Mouse (Mus musculus) liver, postnatal 0 days (tissue): ENCODE results near the gene Rplp0. TPM values are rescaled to one million over a fixed set of nuclear protein-coding genes. Genes with fewer than 3 reads are reported as not detected.

Source experiments
- ATAC-seq: fragments of 200-750 bp; cut with Nextera tagmentation; 2 replicates; pipeline ENCODE4 v1.8.0; 2017; ENCODE audit warnings: mild to moderate bottlenecking, moderate library complexity
- DNase-seq: peaks from one replicate; pipeline ENCODE4 v3.0.0-alpha.2; 2016
- H3K27ac ChIP-seq: fragments of 300-500 bp; sonication (generic); 2 replicates; pipeline ENCODE4 v1.5.1; 2014; ENCODE audit warnings: antibody characterized with exemption, moderate library complexity, mild to moderate bottlenecking, low read depth
- H3K27me3 ChIP-seq: fragments of 300-500 bp; sonication (generic); 2 replicates; pipeline ENCODE4 v1.6.1; 2014; ENCODE audit warnings: low read length, control low read depth, mixed read lengths; ENCODE audit not compliant: insufficient read depth
- H3K36me3 ChIP-seq: fragments of 300-500 bp; sonication (generic); replicated peaks from 2 replicates; pipeline ENCODE4 v1.6.1; 2014; ENCODE audit warnings: mild to moderate bottlenecking, control low read depth, low read length, moderate library complexity, mixed read lengths; ENCODE audit not compliant: insufficient read depth
- H3K4me1 ChIP-seq: fragments of 300-500 bp; sonication (generic); 2 replicates; pipeline ENCODE4 v1.6.1; 2014; ENCODE audit warnings: antibody characterized with exemption, mild to moderate bottlenecking, control low read depth; ENCODE audit not compliant: insufficient read depth
- H3K4me2 ChIP-seq: fragments of 300-500 bp; sonication (generic); 2 replicates; pipeline ENCODE4 v1.6.1; 2014; ENCODE audit warnings: low read depth, mild to moderate bottlenecking, low read length, moderate library complexity, mixed read lengths
- H3K4me3 ChIP-seq: fragments of 300-500 bp; sonication (generic); 2 replicates; pipeline ENCODE4 v1.5.1; 2014; ENCODE audit warnings: low read depth, low read length
- H3K9ac ChIP-seq: fragments of 300-500 bp; sonication (generic); replicated peaks from 2 replicates; pipeline ENCODE4 v1.6.1; 2014; ENCODE audit warnings: mild to moderate bottlenecking, moderate library complexity
- H3K9me3 ChIP-seq: fragments of 300-500 bp; sonication (generic); 2 replicates; pipeline ENCODE4 v1.6.1; 2016; ENCODE audit warnings: mild to moderate bottlenecking, control low read depth, low read length, mixed read lengths
- CTCF ChIP-seq: sonication (generic); IDR thresholded peaks from 2 replicates; pipeline ENCODE4 v1.5.1; 2016; ENCODE audit warnings: antibody characterized with exemption, low read depth
- EP300 ChIP-seq: IDR thresholded peaks from 2 replicates; pipeline ENCODE4 v1.6.1; 2016; ENCODE audit warnings: antibody characterized with exemption, low read depth, mild to moderate bottlenecking
- WGBS: fragments of 180-500 bp; shearing (Covaris S2); extraction: QIAGEN DNeasy Blood & Tissue Kit; methylation state at CpG from one replicate; pipeline ENCODE4 v1.1.7; 2014; ENCODE audit not compliant: insufficient replicate concordance; 5-methylcytosine and 5-hydroxymethylcytosine counted together
- polyA plus RNA-seq: library from polyadenylated mRNA; unstranded; fragments of >200 nt; fragmentation: Nextera tagmentation; extraction: Ambion mirVana; gene quantifications from 2 replicates; pipeline ENCODE4 v1.2.1, GENCODE M21; 2015

Gene Rplp0
- polyA plus RNA-seq, 1 experiment from 2014 or later: 822 TPM

- WGBS: 29% methylated on average over 21 of the region's 21 CpGs
- H3K36me3 ChIP-seq: peaks cover 8% of the 10 kb centered on the region; the same call in 1 of the 2 replicates
- peak overlapping the region; percentile 32 for H3K4me3 ChIP-seq
- H3K9me3 ChIP-seq: no peaks in the 10 kb centered on the region
- H3K4me2 ChIP-seq: peak overlapping the region; percentile 72
- ATAC-seq (peak; percentile 53), DNase-seq (peak; percentile 66)
- peak overlapping the region; percentile 63 for H3K9ac ChIP-seq
- peaks cover 63% of the 10 kb centered on the region for H3K4me1 ChIP-seq
- no peaks in the 10 kb centered on the region for H3K27me3 ChIP-seq
- TF ChIP-seq CTCF (no peak), EP300 (peak; percentile 77)
- peak overlapping the region; percentile 98 for H3K27ac ChIP-seq
Observed at GRCm38 (mm10) chr5:115520325-115520869, 38.9 kb upstream of the Rplp0 start.

GRCm38 (mm10) chr5:115521553-115522461 lies 37.5 kb upstream of the Rplp0 start:
- peak; percentile 83 for ATAC-seq
- DNase-seq: peak; percentile 77
- Histone ChIP-seq H3K9me3 (no peaks in the 10 kb centered on the region), H3K27me3 (no peaks in the 10 kb centered on the region), H3K4me2 (peak overlapping the region; percentile 72), H3K4me1 (peaks cover 70% of the 10 kb centered on the region), H3K36me3 (peaks cover 15% of the 10 kb centered on the region; the same call in 1 of the 2 replicates), H3K4me3 (peak overlapping the region; percentile 40), H3K9ac (peak overlapping the region; percentile 65), H3K27ac (peak overlapping the region; percentile 98)
- TF ChIP-seq EP300: peak; percentile 75
- 0 out of 2 replicates have a peak, but pooled peaks have one; percentile 22 for TF ChIP-seq CTCF
- WGBS: 12% methylated on average over 20 of the region's 21 CpGs

GRCm38 (mm10) chr5:115522531-115522930 lies 36.7 kb upstream of the Rplp0 start:
- H3K27ac ChIP-seq: peak overlapping the region; percentile 98
- H3K4me2 ChIP-seq: peak overlapping the region; percentile 72
- no peak for ATAC-seq
- peaks cover 68% of the 10 kb centered on the region for H3K4me1 ChIP-seq
- H3K36me3 ChIP-seq: peaks cover 15% of the 10 kb centered on the region; the same call in 1 of the 2 replicates
- H3K9me3 ChIP-seq: no peaks in the 10 kb centered on the region
- no peaks in the 10 kb centered on the region for H3K27me3 ChIP-seq
- peak overlapping the region; percentile 65 for H3K9ac ChIP-seq
- TF ChIP-seq EP300 (no peak), CTCF (no peak)
- WGBS: 74% methylated on average over 4 of the region's 4 CpGs
- H3K4me3 ChIP-seq: no peak overlapping the region; the same call in 1 of the 2 replicates
- DNase-seq: no peak

GRCm38 (mm10) chr5:115522981-115523499 lies 36.2 kb upstream of the Rplp0 start:
- Histone ChIP-seq H3K9ac (peak overlapping the region; percentile 65; the same call in 1 of the 2 replicates), H3K4me1 (peaks cover 69% of the 10 kb centered on the region), H3K4me2 (peak overlapping the region; percentile 72), H3K36me3 (peaks cover 15% of the 10 kb centered on the region; the same call in 1 of the 2 replicates), H3K9me3 (no peaks in the 10 kb centered on the region), H3K27ac (peak overlapping the region; percentile 98), H3K4me3 (no peak overlapping the region), H3K27me3 (no peaks in the 10 kb centered on the region)
- DNase-seq: peak; percentile 54
- peak; percentile 53 for ATAC-seq
- WGBS: 60% methylated on average over 15 of the region's 15 CpGs
- no peak for TF ChIP-seq EP300
- TF ChIP-seq CTCF: no peak

GRCm38 (mm10) chr5:115523971-115524370 lies 35.3 kb upstream of the Rplp0 start:
- no peak for ATAC-seq
- Histone ChIP-seq H3K4me3 (no peak overlapping the region), H3K9ac (no peak overlapping the region), H3K9me3 (no peaks in the 10 kb centered on the region), H3K27ac (peak overlapping the region; percentile 98), H3K27me3 (no peaks in the 10 kb centered on the region), H3K36me3 (peaks cover 13% of the 10 kb centered on the region; the same call in 1 of the 2 replicates), H3K4me1 (peaks cover 68% of the 10 kb centered on the region), H3K4me2 (no peak overlapping the region)
- WGBS: 34% methylated on average over 15 of the region's 15 CpGs
- peak; percentile 31; the same call in 1 of the 2 replicates for TF ChIP-seq CTCF
- no peak for TF ChIP-seq EP300
- peak; percentile 23 for DNase-seq

GRCm38 (mm10) chr5:115524471-115524870 lies 34.8 kb upstream of the Rplp0 start:
- H3K27ac ChIP-seq: peak overlapping the region; percentile 98
- peaks cover 68% of the 10 kb centered on the region for H3K4me1 ChIP-seq
- TF ChIP-seq CTCF (no peak), EP300 (no peak)
- H3K9me3 ChIP-seq: no peaks in the 10 kb centered on the region
- H3K9ac ChIP-seq: peak overlapping the region; percentile 41
- no peak overlapping the region for H3K4me3 ChIP-seq
- DNase-seq: peak; percentile 26
- WGBS: 53% methylated on average over 12 of the region's 12 CpGs
- H3K4me2 ChIP-seq: no peak overlapping the region
- H3K27me3 ChIP-seq: no peaks in the 10 kb centered on the region
- no peak for ATAC-seq
- H3K36me3 ChIP-seq: peaks cover 13% of the 10 kb centered on the region; the same call in 1 of the 2 replicates
